9 mouse cellular contexts compared by ENCODE assay signal in the genomic region with DNA sequence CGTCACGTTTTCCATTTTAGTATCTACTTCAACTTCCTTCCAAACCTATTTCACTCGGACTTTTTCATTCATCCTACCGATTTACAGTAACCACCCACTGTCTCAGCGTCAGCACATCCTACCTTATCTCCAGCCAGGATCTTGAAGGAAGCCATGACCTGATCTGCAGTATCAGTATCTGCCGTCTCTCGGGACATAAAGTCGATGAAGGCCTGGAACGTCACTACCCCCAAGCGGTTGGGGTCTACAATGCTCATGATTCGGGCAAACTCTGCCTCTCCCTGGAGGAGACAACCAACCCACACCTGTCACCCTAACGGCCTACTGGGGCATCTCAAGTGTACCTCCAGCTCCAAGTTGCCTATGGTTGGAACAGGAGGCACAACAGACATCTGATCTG. TPM values are rescaled to one million over a fixed set of nuclear protein-coding genes. Genes with fewer than 3 reads are reported as not detected.
A peak's percentile ranks its signal among the peaks of the same experiment; 100 is the strongest.
DNase-seq lines count a peak whose midpoint lies in the region; ATAC-seq and TF ChIP-seq lines count a peak whose summit lies in the region.
"Had no signal": no experiment of that assay in that cellular context is flagged by ENCODE, and none has a peak within 500 bp of the region (broad histone marks: within the 10 kb centered on the region; RNA-seq: fewer than 3 reads in every experiment).

No protein-coding gene starts in this region.

- H3K4me1 ChIP-seq in heart, embryonic 10.5 days = peaks cover 4% of the 10 kb centered on the region; the same call in 1 of the 2 replicates
- peaks cover 0 to 24% of the 10 kb centered on the region in 2 experiments; a peak in 3 of 4 replicates for H3K4me1 ChIP-seq in CH12.LX (ENCODE audit: control insufficient read depth in 1 of 2, insufficient read depth in 2 of 2)
- H3K4me1 ChIP-seq in forebrain, embryonic 12.5 days = peaks cover 6% of the 10 kb centered on the region; the same call in 1 of the 2 replicates
- peaks cover 11% of the 10 kb centered on the region; the same call in 1 of the 2 replicates for H3K4me1 ChIP-seq in liver, embryonic 15.5 days (replicated peaks)

- no peaks in the 10 kb centered on the region for H3K9me3 ChIP-seq in heart, embryonic 10.5 days
- no peaks in the 10 kb centered on the region for H3K9me3 ChIP-seq in CH12.LX (replicated peaks; ENCODE audit: low read length)
- H3K9me3 ChIP-seq in forebrain, embryonic 12.5 days = no peaks in the 10 kb centered on the region
- H3K9me3 ChIP-seq in liver, embryonic 15.5 days (replicated peaks) = no peaks in the 10 kb centered on the region

- TF ChIP-seq EP300 in CH12.LX (IDR thresholded peaks at IDR 0.05; ENCODE audit: low read length) = no peak

- in situ Hi-C loops in CH12.LX (cut with MboI; ENCODE audit: low pct_ligation_motif_present, low pct_unique_long_range_greater_than_20kb, low sequenced_read_pairs) = loop anchor here (25.0 kb wide), 1 partner anchor 419 kb away; no protein-coding TSS in a partner anchor

- TF ChIP-seq RAD21 in CH12.LX (IDR thresholded peaks at IDR 0.05; ENCODE audit: low read depth, low read length) = peak; percentile 21

- dilution Hi-C loops in CH12.LX (cut with MboI; ENCODE audit: extremely low pct_ligation_motif_present, extremely low pct_unique_long_range_greater_than_20kb, low sequenced_read_pairs) = no loop called here

- H3K4me2 ChIP-seq in CH12.LX (ENCODE audit: insufficient read depth, low read depth, poor library complexity, severe bottlenecking) = peak overlapping the region; percentile 53
- H3K4me2 ChIP-seq in forebrain, embryonic 12.5 days = peak overlapping the region; percentile 41
- peak overlapping the region; percentile 70 for H3K4me2 ChIP-seq in liver, embryonic 15.5 days

- ATAC-seq in forebrain, embryonic 12.5 days (ENCODE audit: low FRiP score) = no peak
- no peak for ATAC-seq in liver, embryonic 15.5 days (ENCODE audit: insufficient read depth)
- ATAC-seq in activated CD4-positive, CD25-positive, alpha-beta regulatory T cell, adult 4 months = no peak
- ATAC-seq: Patski had no signal

- no peak for TF ChIP-seq POLR2A in CH12.LX (IDR thresholded peaks at IDR 0.05; ENCODE audit: low read depth, low read length)

- H3K4me3 ChIP-seq in heart, embryonic 10.5 days = peak overlapping the region; percentile 57
- H3K4me3 ChIP-seq in CH12.LX (replicated peaks in 1 of 3; ENCODE audit: low read depth in 2 of 3, low read length in 2 of 3, poor library complexity in 1 of 3) = peak overlapping the region; percentile 43 to 79 (median 69)
- H3K4me3 ChIP-seq in forebrain, embryonic 12.5 days (replicated peaks) = peak overlapping the region; percentile 61
- peak overlapping the region; percentile 69 for H3K4me3 ChIP-seq in liver, embryonic 15.5 days (replicated peaks)

- peaks cover 69% of the 10 kb centered on the region for H3K36me3 ChIP-seq in heart, embryonic 10.5 days
- H3K36me3 ChIP-seq in CH12.LX (replicated peaks in 1 of 2; ENCODE audit: control insufficient read depth in 1 of 2, insufficient read depth in 1 of 2, low read length in 1 of 2) = peaks cover 0 to 29% of the 10 kb centered on the region in 2 experiments
- H3K36me3 ChIP-seq in forebrain, embryonic 12.5 days (replicated peaks) = peaks cover 40% of the 10 kb centered on the region
- H3K36me3 ChIP-seq in liver, embryonic 15.5 days (replicated peaks) = peaks cover 7% of the 10 kb centered on the region

- no peak for DNase-seq in heart, embryonic 10.5 days (ENCODE audit: low spot score)
- no peak for DNase-seq in heart, postnatal 25 days (ENCODE audit: low spot score)
- DNase-seq in CH12.LX (ENCODE audit: extremely low read depth) = peak; percentile 71
- no peak for DNase-seq in gastrocnemius, postnatal 36 days
- DNase-seq in kidney, postnatal 36 days = no peak

- H3K27me3 ChIP-seq in heart, embryonic 10.5 days (ENCODE audit: insufficient read depth, poor library complexity, severe bottlenecking) = no peaks in the 10 kb centered on the region
- no peaks in the 10 kb centered on the region for H3K27me3 ChIP-seq in CH12.LX (replicated peaks)
- no peaks in the 10 kb centered on the region for H3K27me3 ChIP-seq in forebrain, embryonic 12.5 days
- no peaks in the 10 kb centered on the region for H3K27me3 ChIP-seq in liver, embryonic 15.5 days
- H3K27me3 ChIP-seq: Patski had no signal

- no peaks in the 10 kb centered on the region for H3K79me2 ChIP-seq in CH12.LX (replicated peaks; ENCODE audit: control insufficient read depth, extremely low read depth, insufficient read depth, poor library complexity, severe bottlenecking)

- intact Hi-C loops in heart, postnatal 25 days (cut with DNase I) = no loop called here
- intact Hi-C loops in gastrocnemius, postnatal 36 days (cut with DNase I) = no loop called here

- peak in 1 of 2 experiments; percentile 54; a peak in 2 of 4 replicates for TF ChIP-seq CTCF in CH12.LX (conservative IDR thresholded peaks at IDR 0.05 in 1 of 2, IDR thresholded peaks at IDR 0.05 in 1 of 2; ENCODE audit: low read depth in 2 of 2, low read length in 2 of 2)

- H3K27ac ChIP-seq in heart, embryonic 10.5 days = peak overlapping the region; percentile 85
- H3K27ac ChIP-seq in CH12.LX (ENCODE audit: insufficient read depth, low read depth) = no peak overlapping the region
- no peak overlapping the region for H3K27ac ChIP-seq in forebrain, embryonic 12.5 days
- no peak overlapping the region for H3K27ac ChIP-seq in liver, embryonic 15.5 days (replicated peaks)

- WGBS in heart, embryonic 10.5 days = 57% methylated on average over 12 of the region's 12 CpGs
- WGBS in forebrain, embryonic 12.5 days = 64% methylated on average over 12 of the region's 12 CpGs
- WGBS in liver, embryonic 15.5 days (ENCODE audit: insufficient replicate concordance) = 56% methylated on average over 12 of the region's 12 CpGs

- peak overlapping the region; percentile 67; the same call in 1 of the 2 replicates for H3K9ac ChIP-seq in CH12.LX (ENCODE audit: insufficient read depth, low read depth)
- no peak overlapping the region for H3K9ac ChIP-seq in forebrain, embryonic 12.5 days
- H3K9ac ChIP-seq in liver, embryonic 15.5 days = no peak overlapping the region

TF ChIP-seq in CH12.LX, 34 proteins besides CTCF, POLR2A, EP300 and RAD21:
- TF ChIP-seq SIN3A (IDR thresholded peaks at IDR 0.05; ENCODE audit: low read length) = peak; percentile 49; the same call in 1 of the 2 replicates
- no peak for TF ChIP-seq ZMIZ1 (IDR thresholded peaks at IDR 0.05; ENCODE audit: low read depth, low read length)
- TF ChIP-seq MAZ (IDR thresholded peaks at IDR 0.05; ENCODE audit: low read depth, low read length) = no peak
- no peak for TF ChIP-seq CHD2 (IDR thresholded peaks at IDR 0.05; ENCODE audit: low read length)
- TF ChIP-seq POLR2AphosphoS2 (IDR thresholded peaks at IDR 0.05; ENCODE audit: low read depth, low read length) = no peak

RNA-seq across cellular contexts. Expression of gene Zfp36l1, which starts 55.9 kb away (rescaled TPM):
- polyA plus RNA-seq in heart, embryonic 10.5 days (2016; fragmentation: Nextera tagmentation; extraction: Ambion mirVana) = 90.2 and 114 TPM in 2 replicates
- total RNA-seq in heart, postnatal 25 days (2021) = 100 to 1,000 TPM in 1 of 2 experiments, 10 to 100 TPM in 1; 96.9 to 110 TPM
- 42.3 and 50.7 TPM in 2 replicates for total RNA-seq in CH12.LX (2012; rRNA removed)
- 26.2 and 32.7 TPM in 2 replicates for total RNA-seq in CH12.LX (2014; rRNA removed)
- 175 and 192 TPM in 2 replicates for polyA plus RNA-seq in CH12.LX (2012; ENCODE audit: insufficient read length, low read depth)
- polyA plus RNA-seq in forebrain, embryonic 12.5 days (2016; fragmentation: Nextera tagmentation; extraction: Ambion mirVana) = 91.5 and 96.5 TPM in 2 replicates
- 23.7 and 24.5 TPM in 2 replicates for polyA plus RNA-seq in liver, embryonic 15.5 days (2015; fragmentation: Nextera tagmentation; extraction: Ambion mirVana)
- polyA plus RNA-seq in activated CD4-positive, CD25-positive, alpha-beta regulatory T cell, adult 4 months (2017; shearing (Covaris generic)) = 100 to 1,000 TPM; 109 to 180 TPM
- 10 to 100 TPM; 25.0 to 29.8 TPM for total RNA-seq in gastrocnemius, postnatal 36 days (2021)
